Mouse (Mus musculus) urinary bladder, postnatal 14 days (tissue): ENCODE measurements around the gene Vmn2r98.
"Not testable (repeated sequence)": the region's sequence is repeated elsewhere in the genome, so short reads cannot be mapped to it uniquely, and the experiment has no call there.

Experiments
- DNase-seq: peaks from one replicate; pipeline ENCODE4 v3.0.0; 2021; ENCODE audit warnings: low spot score

The Vmn2r98 gene

DNA sequence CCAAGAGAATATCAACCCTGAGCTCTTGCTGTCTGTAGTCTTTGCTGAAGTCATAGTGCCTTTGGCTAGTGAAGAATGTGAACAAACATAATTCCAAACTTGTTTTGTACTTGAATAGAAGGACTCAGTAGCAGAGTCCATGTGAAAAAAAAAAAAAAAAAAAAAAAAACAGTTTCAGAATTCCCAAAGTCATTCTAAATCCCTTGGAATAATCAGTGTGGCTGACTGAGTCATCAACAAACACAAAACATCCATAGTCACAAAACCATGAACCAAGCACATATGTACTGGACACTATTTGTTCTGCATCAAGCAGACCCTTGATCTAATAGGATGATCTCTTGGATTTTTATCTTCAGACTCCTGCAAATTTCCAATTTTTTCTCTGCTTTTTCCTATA, at the start of gene Vmn2r98:
TSS of gene Vmn2r98 (plus strand) at position 301 of the 400 bp plus-strand sequence.
- DNase-seq, result not testable (repeated sequence)

DNA sequence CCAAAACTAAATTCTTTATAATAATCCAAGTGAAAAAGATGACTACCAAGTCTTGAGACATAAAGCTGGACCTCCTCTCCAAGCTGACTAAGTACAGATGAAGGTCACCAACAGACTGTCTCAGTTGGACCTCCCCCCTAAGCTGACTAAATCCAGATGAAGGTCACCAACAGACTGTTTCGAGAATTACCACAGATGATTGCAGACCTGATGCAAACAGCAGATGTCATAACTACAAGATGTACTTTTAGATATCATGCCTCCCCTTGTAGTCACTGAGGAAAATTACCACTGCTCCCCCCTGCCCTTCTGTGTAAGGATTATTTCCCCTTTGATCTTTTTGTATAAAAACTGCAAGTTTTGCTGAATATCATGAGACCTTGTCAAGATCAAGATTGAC, 21.8 kb upstream of the Vmn2r98 start:
- DNase-seq, result not testable (repeated sequence)

DNA sequence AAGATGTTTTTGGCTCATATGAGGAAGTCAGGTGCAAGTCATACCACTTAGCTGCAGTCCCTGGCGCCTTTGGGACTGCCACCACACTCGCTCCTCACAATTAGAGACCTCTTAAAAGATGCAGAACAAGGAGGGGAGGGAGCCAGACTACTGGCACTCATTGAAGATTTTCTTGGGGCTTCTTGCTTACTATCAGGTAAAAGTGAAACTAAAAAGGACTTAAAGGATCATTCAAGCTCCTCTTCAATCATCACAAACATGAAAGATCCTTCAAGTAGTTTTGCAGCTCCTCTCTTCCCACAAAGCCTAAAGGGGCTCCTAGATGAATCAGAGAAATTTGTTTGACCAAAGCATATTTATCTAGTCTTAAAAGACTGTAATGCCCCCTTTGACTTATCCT, 21.3 kb upstream of the Vmn2r98 start:
- no peak for DNase-seq

DNA sequence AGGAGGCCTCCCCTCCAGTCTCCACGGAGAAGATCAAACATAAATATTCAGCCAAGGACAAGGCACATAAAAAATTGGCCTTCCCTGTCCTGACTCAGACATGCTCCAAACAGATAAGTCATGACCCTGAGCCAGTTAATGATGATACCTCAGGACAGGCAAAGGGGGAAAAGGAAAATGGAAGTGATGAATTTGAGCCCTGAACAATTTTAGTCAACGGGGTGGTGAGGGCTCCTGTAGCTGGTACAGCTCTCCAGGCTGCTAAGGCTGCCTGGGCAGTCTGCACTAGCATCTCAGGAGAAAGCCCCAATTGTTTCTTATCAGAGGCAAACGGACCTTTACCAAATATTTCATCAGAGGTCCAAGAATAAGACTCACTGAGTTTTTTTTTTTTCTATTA, 20.5 kb upstream of the Vmn2r98 start:
- no peak for DNase-seq
